Mouse (Mus musculus): ENCODE measurements around the gene Hprt. TPM values are rescaled to one million over a fixed set of nuclear protein-coding genes. Genes with fewer than 3 reads are reported as not detected.

The Hprt gene
- polyA plus RNA-seq (2021; fragmentation: Nextera tagmentation), result 266 and 343 TPM in 2 replicates
- long read RNA-seq, experiment 1, transcript Hprt-201 (9 exons, 1,289 nt), result major isoform, 58 of 64 reads
- long read RNA-seq, experiment 1, partial matches to known transcripts, result 3 of 64 reads
- long read RNA-seq, experiment 1, other reads (novel, unspliced or antisense), result 3 of 64 reads
- long read RNA-seq, experiment 2, transcript Hprt-201 (9 exons, 1,289 nt), result major isoform, 33 of 50 reads
- long read RNA-seq, experiment 2, partial matches to known transcripts, result 16 of 50 reads
- long read RNA-seq, experiment 2, other reads (novel, unspliced or antisense), result 1 of 50 reads

DNA sequence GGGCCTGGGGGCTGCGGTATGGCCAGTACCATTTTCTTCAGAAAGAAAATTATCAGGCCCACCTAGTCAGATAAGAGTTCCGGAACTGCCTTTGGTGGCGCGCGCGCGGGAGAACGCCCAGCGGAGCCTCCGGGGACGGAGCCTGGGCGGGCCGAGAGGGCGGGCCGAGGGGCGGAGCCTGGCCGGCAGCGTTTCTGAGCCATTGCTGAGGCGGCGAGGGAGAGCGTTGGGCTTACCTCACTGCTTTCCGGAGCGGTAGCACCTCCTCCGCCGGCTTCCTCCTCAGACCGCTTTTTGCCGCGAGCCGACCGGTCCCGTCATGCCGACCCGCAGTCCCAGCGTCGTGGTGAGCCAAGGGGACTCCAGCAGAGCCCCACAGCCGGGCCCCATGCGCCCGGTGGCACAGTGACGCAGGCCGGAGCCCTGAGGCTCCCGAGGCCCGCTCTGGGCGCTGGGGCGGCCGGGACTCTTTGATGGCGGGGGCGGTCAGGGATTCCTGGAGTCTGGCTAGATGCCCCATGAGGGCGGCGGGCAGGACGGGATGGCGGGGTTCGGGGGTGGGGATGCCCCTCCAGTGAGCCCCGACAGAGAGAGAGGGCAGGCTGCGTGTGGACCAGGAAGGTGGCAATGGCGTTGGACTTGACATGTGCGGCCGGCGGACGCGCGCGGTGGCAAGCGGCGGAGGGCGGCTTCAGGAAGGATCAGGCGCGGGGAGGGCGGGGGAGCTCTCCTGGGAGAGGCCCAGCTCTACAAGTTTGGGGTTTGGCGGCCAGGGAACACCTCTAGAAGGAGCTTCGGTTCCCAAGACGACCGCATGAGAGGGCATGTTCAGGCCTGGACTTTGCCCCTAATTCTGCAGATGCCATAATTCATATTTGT is at the start of gene Hprt:
Gene Hprt, plus strand, starts transcription at position 233 of the 879 bp plus-strand sequence.

Other genes with a start within 250 kb of the Hprt start
- gene Ccdc160, start 196.9 kb upstream of the Hprt start, polyA plus RNA-seq (2021; fragmentation: Nextera tagmentation), result 2.9 and 3.1 TPM in 2 replicates
- 7.0 and 9.8 TPM in 2 replicates for gene Phf6, start 75.9 kb upstream of the Hprt start, polyA plus RNA-seq (2021; fragmentation: Nextera tagmentation)

All from left cerebral cortex, adult 6 months (tissue).